Mouse (Mus musculus): ENCODE measurements around the gene Sumf1.

DNA sequence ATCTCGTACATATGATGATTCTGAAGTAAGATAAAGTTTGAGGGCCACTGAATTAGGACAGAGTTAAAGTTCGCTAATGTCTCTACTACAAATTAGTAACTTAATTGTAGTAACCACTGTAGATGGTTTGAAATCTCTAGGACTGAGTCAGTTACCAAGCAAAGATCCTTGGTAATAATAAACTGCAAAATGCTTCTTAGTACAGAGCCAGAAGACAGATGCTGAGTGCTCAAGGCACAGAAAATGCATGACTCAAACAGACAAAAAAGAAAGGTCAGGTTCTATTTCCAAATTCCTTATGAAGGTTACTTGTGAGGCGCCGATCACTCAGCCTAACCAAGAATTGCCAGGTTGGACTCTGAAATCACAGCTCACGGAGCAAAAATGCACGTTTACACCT is 67.5 kb downstream of the Sumf1 start:
- TF ChIP-seq POLR2A (IDR thresholded peaks at IDR 0.05; ENCODE audit: insufficient read depth, low read length) (no peak), CTCF (IDR thresholded peaks at IDR 0.05; ENCODE audit: low read depth, low read length) (no peak)
